Mouse (Mus musculus) liver, adult 2 months (tissue): Measurements from ENCODE around the gene Ppp1r14b. TPM values are rescaled to one million over a fixed set of nuclear protein-coding genes. Genes with fewer than 3 reads are reported as not detected.

ENCODE experiments used
- DNase-seq: peaks from one replicate; pipeline ENCODE4 v3.0.0-alpha.2; 2011; ENCODE audit warnings: low read depth, low spot score; ENCODE audit errors: extremely low read depth
- H3K27ac ChIP-seq: fragments of 200-500 bp; replicated peaks from 2 replicates; pipeline ENCODE4 v1.5.1; 2012; ENCODE audit warnings: low read depth, mild to moderate bottlenecking, control low read depth, inconsistent platforms, low read length; ENCODE audit not compliant: insufficient read depth
- H3K27me3 ChIP-seq: fragments of 200-500 bp; 2 replicates; pipeline ENCODE4 v1.6.1; 2012; ENCODE audit warnings: mild to moderate bottlenecking, moderate library complexity, low read length, inconsistent platforms; ENCODE audit not compliant: control insufficient read depth, insufficient read depth
- H3K36me3 ChIP-seq: fragments of 200-500 bp; 2 replicates; pipeline ENCODE4 v1.6.1; 2012; ENCODE audit warnings: low read length, inconsistent platforms; ENCODE audit not compliant: control insufficient read depth, insufficient read depth
- H3K4me1 ChIP-seq: fragments of 200-500 bp; 2 replicates; pipeline ENCODE4 v1.6.1; 2011; ENCODE audit warnings: low read length; ENCODE audit not compliant: control insufficient read depth, insufficient read depth
- H3K4me3 ChIP-seq: fragments of 200-500 bp; 2 replicates; pipeline ENCODE4 v1.5.1; 2011; ENCODE audit warnings: low read depth, mild to moderate bottlenecking, control low read depth, low read length, moderate library complexity; ENCODE audit not compliant: insufficient read depth
- H3K79me2 ChIP-seq: fragments of 200-500 bp; 2 replicates; pipeline ENCODE4 v1.6.1; 2012; ENCODE audit warnings: inconsistent platforms, mild to moderate bottlenecking, low read length, moderate library complexity; ENCODE audit not compliant: control insufficient read depth, insufficient read depth
- H3K9ac ChIP-seq: fragments of 200-500 bp; 2 replicates; pipeline ENCODE4 v1.6.1; 2012; ENCODE audit warnings: low read depth, mild to moderate bottlenecking, control low read depth, inconsistent platforms, low read length
- CTCF ChIP-seq: fragments of 200-500 bp; IDR thresholded peaks from 2 replicates; pipeline ENCODE4 v1.5.1; 2011; ENCODE audit warnings: low read depth, low read length, control low read depth
- POLR2A ChIP-seq: fragments of 200-500 bp; IDR thresholded peaks from 2 replicates; pipeline ENCODE4 v1.6.1; 2011; ENCODE audit warnings: low read length, control low read depth; ENCODE audit not compliant: insufficient read depth; ENCODE audit errors: extremely low read depth
- WGBS: fragments of 180-500 bp; shearing (Covaris S2); methylation state at CpG from one replicate; pipeline ENCODE4 v1.1.7; 2018; 5-methylcytosine and 5-hydroxymethylcytosine counted together
- polyA plus RNA-seq: library from polyadenylated mRNA; depleted of rRNA; stranded (reverse); fragments of >200 nt; gene quantifications from 2 replicates; pipeline ENCODE4 v1.2.3, GENCODE M21; 2012
- total RNA-seq: library from RNA; depleted of rRNA; stranded (reverse); fragments of >200 nt; gene quantifications from 2 replicates; pipeline ENCODE4 v1.2.3, GENCODE M21; 2014

Gene Ppp1r14b
- total and polyA plus RNA-seq, 2 experiments, result 14.0 to 38.2 TPM

GRCm38 (mm10) chr19:7013984-7014383 is 39.2 kb downstream of the Ppp1r14b start:
- WGBS, result 95% methylated on average over 9 of the region's 9 CpGs
- Histone ChIP-seq H3K4me3 (no peak overlapping the region), H3K4me1 (peaks cover 2% of the 10 kb centered on the region; the same call in 1 of the 2 replicates), H3K27ac (no peak overlapping the region), H3K9ac (no peak overlapping the region), H3K36me3 (no peaks in the 10 kb centered on the region), H3K27me3 (no peaks in the 10 kb centered on the region), H3K79me2 (no peaks in the 10 kb centered on the region)
- no peak for TF ChIP-seq POLR2A
- TF ChIP-seq CTCF, result no peak
- no peak for DNase-seq

- Histone ChIP-seq H3K27me3 (no peaks in the 10 kb centered on the region), H3K36me3 (no peaks in the 10 kb centered on the region), H3K9ac (no peak overlapping the region), H3K79me2 (no peaks in the 10 kb centered on the region), H3K4me3 (no peak overlapping the region), H3K4me1 (peaks cover 2% of the 10 kb centered on the region; the same call in 1 of the 2 replicates), H3K27ac (no peak overlapping the region)
- 91% methylated on average over 20 of the region's 20 CpGs for WGBS
- TF ChIP-seq CTCF (no peak), POLR2A (no peak)
- no peak for DNase-seq
Observed at GRCm38 (mm10) chr19:7014481-7015135, 39.8 kb downstream of the Ppp1r14b start.

- WGBS, result 67% methylated on average over 12 of the region's 12 CpGs
- no peak overlapping the region; the same call in 1 of the 2 replicates for H3K4me3 ChIP-seq
- H3K27me3 ChIP-seq, result no peaks in the 10 kb centered on the region
- H3K79me2 ChIP-seq, result no peaks in the 10 kb centered on the region
- no peak for TF ChIP-seq CTCF
- TF ChIP-seq POLR2A, result no peak
- peak overlapping the region; percentile 42 for H3K27ac ChIP-seq
- H3K36me3 ChIP-seq, result peaks cover 18% of the 10 kb centered on the region
- 0 out of 2 replicates have a peak overlapping the region, but pooled peaks have one; percentile 2 for H3K9ac ChIP-seq
- no peak for DNase-seq
- H3K4me1 ChIP-seq, result no peaks in the 10 kb centered on the region
Observed at GRCm38 (mm10) chr19:7017541-7018457, 43.0 kb downstream of the Ppp1r14b start.

GRCm38 (mm10) chr19:7018546-7018945 is 43.8 kb downstream of the Ppp1r14b start:
- Histone ChIP-seq H3K4me3 (peak overlapping the region; percentile 21), H3K27ac (peak overlapping the region; percentile 42), H3K9ac (0 out of 2 replicates have a peak overlapping the region, but pooled peaks have one; percentile 26), H3K36me3 (peaks cover 23% of the 10 kb centered on the region), H3K27me3 (no peaks in the 10 kb centered on the region), H3K4me1 (no peaks in the 10 kb centered on the region), H3K79me2 (no peaks in the 10 kb centered on the region)
- no peak for DNase-seq
- 73% methylated on average over 11 of the region's 11 CpGs for WGBS
- no peak for TF ChIP-seq POLR2A
- no peak for TF ChIP-seq CTCF

GRCm38 (mm10) chr19:7019191-7019590 is 44.4 kb downstream of the Ppp1r14b start, which contains the start of gene Fermt3:
Gene Fermt3 (minus strand): TSS chr19:7019469.
- WGBS, result 66% methylated on average over 5 of the region's 5 CpGs
- H3K9ac ChIP-seq, result peak within 1 kb of the TSS; percentile 26; the same call in 1 of the 2 replicates
- peak within 1 kb of the TSS; percentile 39 for H3K4me3 ChIP-seq
- no peaks in the 10 kb centered on the region for H3K27me3 ChIP-seq
- DNase-seq, result peak; percentile 42
- no peaks in the 10 kb centered on the region for H3K4me1 ChIP-seq
- H3K79me2 ChIP-seq, result no peaks in the 10 kb centered on the region
- H3K36me3 ChIP-seq, result peaks cover 28% of the 10 kb centered on the region
- TF ChIP-seq POLR2A, result no peak
- TF ChIP-seq CTCF, result no peak
- H3K27ac ChIP-seq, result peak within 1 kb of the TSS; percentile 42
